Mouse (Mus musculus) natural killer cell, adult 2 months (primary cell): ENCODE measurements around the gene Hist1h1d.
"Not testable (repeated sequence)": the region's sequence is repeated elsewhere in the genome, so short reads cannot be mapped to it uniquely, and the experiment has no call there.

Experiments used
- DNase-seq, 2 experiments: peaks; one replicate each; pipeline ENCODE4 v3.0.0; 2022; ENCODE audit warnings: low spot score in 2 of 2

The Hist1h1d gene

DNA sequence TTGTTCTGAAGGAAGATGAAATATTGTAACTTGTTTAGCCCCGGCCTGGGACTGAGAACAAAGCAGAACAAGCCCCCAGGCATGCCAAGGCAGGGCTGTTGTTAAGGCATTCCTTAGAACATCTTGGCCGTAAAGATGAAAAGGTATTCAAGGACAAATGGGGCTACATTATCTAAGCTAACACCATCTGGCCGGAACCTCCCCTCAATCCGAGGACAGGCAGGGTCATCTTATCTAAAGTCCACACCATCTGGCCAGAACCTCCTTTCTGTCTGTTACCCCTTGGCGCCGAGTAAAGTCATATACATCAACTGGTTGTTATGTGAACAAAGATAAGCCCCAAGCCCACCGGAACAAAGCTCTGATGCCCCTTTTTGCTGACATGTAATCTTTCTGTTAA lies 38.8 kb downstream of the Hist1h1d start:
- not testable (repeated sequence) for DNase-seq

DNA sequence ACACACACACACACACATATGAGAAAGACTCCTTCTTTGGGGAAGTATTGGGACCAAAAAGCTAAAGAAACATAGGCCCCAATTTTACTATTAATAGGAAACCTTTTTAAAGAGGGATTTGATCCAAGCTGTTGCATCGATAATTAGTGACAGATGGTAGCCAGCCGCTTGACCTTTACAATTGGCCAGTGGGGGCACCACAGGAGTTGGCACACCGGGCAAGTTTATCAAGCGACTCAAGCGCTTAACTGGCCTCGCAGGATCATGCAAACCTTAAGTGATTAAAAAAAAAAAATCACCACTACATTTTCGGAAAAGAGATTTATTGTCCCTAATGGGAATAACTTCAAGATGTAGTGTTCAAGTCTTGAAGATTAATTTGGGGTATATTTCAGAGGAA lies 39.6 kb downstream of the Hist1h1d start:
- no peak for DNase-seq

DNA sequence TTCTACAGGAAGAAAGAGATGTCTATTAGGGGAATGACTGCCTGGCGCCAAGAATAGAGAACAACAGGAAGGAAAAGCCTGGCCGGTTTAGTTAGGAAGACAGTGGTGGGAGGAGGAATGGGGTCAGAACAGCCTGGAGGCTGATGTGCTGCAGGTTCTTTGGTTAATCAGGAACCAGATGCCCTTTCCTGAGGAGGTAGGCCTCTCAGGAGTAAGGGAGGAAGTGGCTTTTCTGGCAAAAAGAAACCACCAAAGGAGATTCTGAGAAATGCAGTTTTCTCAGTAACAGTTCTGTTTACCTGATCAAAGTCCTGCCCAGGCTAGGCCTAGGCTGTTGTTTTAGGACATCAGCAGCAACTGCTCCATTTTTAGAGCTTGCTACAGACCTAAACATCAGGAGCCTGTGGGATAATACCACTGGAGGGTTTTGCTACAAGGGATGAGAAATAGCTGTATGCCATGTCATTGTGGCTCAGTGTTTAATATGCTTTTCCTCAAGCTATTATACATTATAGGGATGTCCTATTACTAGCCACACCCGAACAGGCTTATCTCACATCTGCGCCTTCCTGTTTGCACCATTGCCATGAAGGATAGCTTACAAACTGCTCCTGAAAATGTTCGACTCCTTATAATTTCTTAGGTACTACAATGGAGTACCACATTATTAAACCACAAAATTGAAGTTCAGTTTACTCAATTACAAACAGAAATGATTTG lies 40.1 kb downstream of the Hist1h1d start:
- DNase-seq = no peak

DNA sequence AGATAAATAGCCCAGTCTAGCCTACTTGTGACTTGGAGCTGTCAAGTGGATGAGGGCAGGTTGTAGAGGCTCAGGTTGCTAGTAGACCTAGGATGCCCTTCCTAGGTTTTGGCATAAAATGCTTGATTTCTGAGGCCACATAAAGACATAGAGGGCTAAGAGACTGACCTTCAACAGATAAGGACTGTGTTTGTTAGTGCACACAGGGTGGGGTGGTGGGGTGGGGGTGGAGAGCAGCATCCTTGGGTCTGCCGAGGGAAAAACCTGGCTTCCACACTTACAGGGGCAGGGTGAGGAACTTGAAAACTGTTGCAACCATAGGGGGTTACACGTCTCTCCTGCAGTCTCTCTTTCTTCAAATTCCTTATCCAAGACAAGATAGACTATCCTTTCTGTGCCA lies 42.1 kb downstream of the Hist1h1d start:
- no peak for DNase-seq

DNA sequence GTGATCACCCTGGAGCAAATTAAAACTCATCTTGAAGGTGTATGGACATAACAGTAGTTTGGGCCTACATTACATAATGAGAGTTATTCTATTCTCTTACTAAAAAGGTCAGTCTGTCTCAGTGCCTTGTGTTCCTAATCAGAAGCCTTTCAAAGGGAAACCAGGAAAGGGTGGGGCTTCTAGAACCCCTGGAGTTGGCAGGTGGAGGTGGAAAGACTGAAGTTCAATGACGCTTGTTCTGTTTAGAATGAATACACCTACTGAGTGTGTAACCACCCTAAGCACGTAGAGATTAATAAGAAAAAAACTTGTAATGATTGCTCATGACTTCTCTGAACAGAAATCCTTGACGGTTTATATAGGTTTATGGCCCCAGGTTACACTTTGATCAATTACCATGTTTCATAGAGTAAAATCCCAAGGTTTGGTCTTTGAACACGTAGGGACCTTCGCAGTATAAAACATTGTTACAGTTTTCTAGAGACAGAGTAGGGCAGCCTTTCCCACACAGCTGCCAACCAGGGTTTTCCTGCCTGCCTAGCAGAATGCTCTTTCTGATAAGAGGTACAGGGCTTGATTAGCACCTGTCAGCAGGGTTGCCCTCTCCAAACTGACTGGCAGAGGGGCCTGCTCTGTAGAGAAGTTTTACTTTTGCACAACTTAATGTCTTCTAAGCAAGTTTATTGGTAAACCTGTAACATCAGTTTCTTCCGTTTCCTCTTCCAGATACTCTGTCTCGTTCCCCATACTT lies 42.7 kb downstream of the Hist1h1d start:
- no peak for DNase-seq

DNA sequence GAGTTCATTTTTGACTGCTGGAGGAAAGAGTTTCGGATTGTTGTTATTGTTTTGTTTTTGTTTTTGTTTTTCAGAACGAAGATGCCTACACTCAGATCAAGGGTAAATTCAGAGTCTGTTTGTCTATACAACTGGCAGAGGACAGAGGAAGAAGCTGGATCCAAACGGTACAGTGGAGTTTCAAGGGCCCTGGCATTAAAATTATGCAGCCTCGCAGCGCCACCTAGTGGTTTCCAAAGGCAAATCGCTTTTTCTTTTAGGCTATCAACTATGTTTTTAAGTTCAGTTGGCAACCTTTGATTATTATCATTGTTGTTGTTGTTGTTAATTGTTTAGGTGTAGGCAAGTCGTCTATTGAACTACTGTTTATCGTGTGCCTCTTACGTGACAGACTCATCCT lies 44.9 kb downstream of the Hist1h1d start:
- peak; percentile 70 to 82 for DNase-seq

DNA sequence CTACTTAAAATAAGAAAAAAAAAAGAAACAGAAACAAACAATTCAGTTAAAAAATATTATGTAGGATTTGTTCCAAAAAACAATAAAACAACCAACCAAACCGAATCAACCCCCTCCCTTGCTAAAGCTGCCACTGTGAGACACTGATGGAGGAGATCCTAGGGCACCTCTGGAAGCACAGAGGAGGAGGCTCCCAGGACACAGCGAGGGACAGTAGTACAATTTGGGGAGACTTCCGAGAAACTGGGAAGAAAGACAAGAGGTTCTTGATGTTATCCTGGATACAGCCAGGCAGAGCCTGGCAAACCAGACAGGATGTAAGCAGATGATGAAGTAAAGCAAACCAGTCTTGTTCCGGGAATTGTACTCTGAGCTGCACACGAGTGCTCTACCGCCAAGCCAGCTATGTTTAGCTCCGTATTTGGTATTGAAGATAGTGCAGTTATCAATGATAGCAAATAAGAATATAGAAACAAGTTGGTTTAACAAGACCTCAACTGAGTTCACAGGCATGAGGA lies 50.2 kb downstream of the Hist1h1d start:
- DNase-seq = no peak

DNA sequence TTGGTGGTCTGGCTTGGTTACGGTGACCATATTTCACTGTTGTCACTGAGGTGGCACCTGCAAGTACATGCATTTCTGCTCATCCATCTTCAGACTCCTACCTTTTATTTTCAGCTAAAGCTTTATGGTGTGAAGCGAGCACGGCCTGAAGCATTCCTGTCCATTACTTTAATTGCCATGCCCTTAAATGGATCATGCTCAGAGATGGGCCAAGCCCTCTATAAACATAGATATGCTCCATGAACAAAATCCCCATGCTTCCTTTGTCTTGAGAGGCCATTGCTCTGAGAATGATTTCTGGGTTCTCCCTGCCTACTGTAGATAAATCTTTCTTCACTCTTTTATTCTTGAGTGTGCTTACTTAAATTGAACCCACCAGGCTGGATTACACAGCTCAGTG lies 51.4 kb downstream of the Hist1h1d start:
- DNase-seq = no peak

DNA sequence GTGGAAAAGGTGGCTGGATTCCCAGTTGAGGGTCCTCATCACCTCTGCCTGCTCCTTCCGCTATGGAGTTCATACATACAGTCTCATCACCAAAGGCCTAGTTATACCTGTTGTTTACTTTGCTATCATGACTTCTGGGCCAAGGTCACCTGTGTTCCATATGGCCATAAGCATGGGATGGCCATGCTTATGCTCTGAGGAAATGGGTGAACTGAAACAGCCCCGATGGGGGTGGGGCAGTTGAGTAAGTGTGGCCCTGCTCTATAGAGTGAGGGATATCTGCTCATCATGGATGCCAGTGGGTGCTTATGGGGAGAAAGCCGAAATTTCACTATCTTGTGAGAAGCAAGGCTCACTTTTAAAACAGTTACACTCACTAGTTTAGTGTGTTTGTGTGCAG lies 52.0 kb downstream of the Hist1h1d start:
- DNase-seq = no peak

DNA sequence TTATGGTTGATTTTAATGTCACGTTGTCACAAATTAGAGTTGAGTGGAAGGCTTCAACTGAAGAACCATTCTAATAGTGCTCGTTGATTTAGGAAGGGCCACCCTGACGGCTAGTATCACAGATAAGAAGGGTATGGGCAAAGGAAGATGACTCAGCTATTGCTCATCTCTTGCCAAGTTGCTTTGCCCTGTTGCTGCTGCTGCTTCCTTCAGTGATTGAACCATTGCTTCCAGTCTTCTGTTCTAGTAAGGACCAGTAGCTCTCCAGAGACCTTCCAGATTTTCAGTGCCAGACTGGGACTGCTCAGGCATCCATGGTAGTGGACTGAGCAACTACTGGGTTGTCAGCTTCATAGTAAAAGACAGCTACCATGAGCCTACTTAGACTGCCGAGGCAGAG lies 56.1 kb downstream of the Hist1h1d start:
- no peak for DNase-seq

DNA sequence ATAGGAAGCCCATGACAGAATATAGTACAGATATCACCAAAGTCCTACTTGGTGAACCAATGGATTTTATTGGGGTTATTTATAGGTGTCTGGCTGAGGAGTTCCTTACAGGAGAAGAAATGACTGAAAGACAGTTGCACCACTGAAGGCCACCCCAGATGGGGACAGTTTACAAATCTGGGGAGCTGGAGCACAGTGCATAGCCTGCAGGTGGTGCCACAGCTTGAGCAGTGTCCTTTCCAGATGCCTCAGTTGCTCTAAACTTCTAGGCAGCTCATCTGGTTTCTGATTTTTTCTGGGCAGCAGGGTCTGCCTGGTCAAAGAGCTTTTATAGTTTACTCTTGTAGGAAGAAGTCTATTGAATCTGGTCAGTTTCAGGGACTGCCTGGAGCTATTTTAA lies 56.8 kb downstream of the Hist1h1d start:
- no peak for DNase-seq
